Mouse (Mus musculus) CD4-positive helper T cell, adult 2 months (primary cell): Measurements from ENCODE around the gene Gm20683.
"Not testable (repeated sequence)": the region's sequence is repeated elsewhere in the genome, so short reads cannot be mapped to it uniquely, and the experiment has no call there.

Source experiments
- DNase-seq: peaks from one replicate; pipeline ENCODE4 v3.0.0-alpha.2; 2012; ENCODE audit warnings: low read depth, missing footprints, low spot score

Gene Gm20683

GRCm38 (mm10) chr17:25874148-25874720, 32.7 kb upstream of the Gm20683 start:
- DNase-seq, result no peak

- no peak for DNase-seq
Observed at GRCm38 (mm10) chr17:25873405-25874147, 32.0 kb upstream of the Gm20683 start.

GRCm38 (mm10) chr17:25872676-25873075, 31.1 kb upstream of the Gm20683 start:
- no peak for DNase-seq

GRCm38 (mm10) chr17:25871566-25871965, 30.0 kb upstream of the Gm20683 start:
- DNase-seq, result not testable (repeated sequence)

GRCm38 (mm10) chr17:25869954-25870353, 28.4 kb upstream of the Gm20683 start:
- DNase-seq, result no peak

GRCm38 (mm10) chr17:25869498-25869897, 27.9 kb upstream of the Gm20683 start:
- no peak for DNase-seq

- DNase-seq, result peak; percentile 70
Observed at GRCm38 (mm10) chr17:25868601-25869191, 27.1 kb upstream of the Gm20683 start, which contains the start of gene Mcrip2. Mcrip2 (minus strand) TSS chr17:25868764.

- no peak for DNase-seq
Observed at GRCm38 (mm10) chr17:25867836-25868600, 26.5 kb upstream of the Gm20683 start.

- peak; percentile 45 for DNase-seq
Observed at GRCm38 (mm10) chr17:25867509-25867835, 25.9 kb upstream of the Gm20683 start.

GRCm38 (mm10) chr17:25866172-25866571, 24.6 kb upstream of the Gm20683 start:
- no peak for DNase-seq

GRCm38 (mm10) chr17:25865288-25865687, 23.7 kb upstream of the Gm20683 start:
- DNase-seq, result no peak

- no peak for DNase-seq
Observed at GRCm38 (mm10) chr17:25864311-25864710, 22.7 kb upstream of the Gm20683 start.

GRCm38 (mm10) chr17:25863681-25864080, 22.1 kb upstream of the Gm20683 start:
- DNase-seq, result no peak

- no peak for DNase-seq
Observed at GRCm38 (mm10) chr17:25861704-25862612, 20.4 kb upstream of the Gm20683 start.

- DNase-seq, result peak; percentile 96
Observed at GRCm38 (mm10) chr17:25860832-25861703, 19.5 kb upstream of the Gm20683 start, which contains the start of gene Wdr90. Wdr90 (minus strand) TSS chr17:25861501.

GRCm38 (mm10) chr17:25860229-25860628, 18.7 kb upstream of the Gm20683 start:
- DNase-seq, result no peak

- peak; percentile 96 for DNase-seq
Observed at GRCm38 (mm10) chr17:25844396-25844901, 2.9 kb upstream of the Gm20683 start, which contains the start of gene Rhot2. Rhot2 (minus strand) TSS chr17:25844851.

GRCm38 (mm10) chr17:25843636-25844395, 2.3 kb upstream of the Gm20683 start:
- no peak for DNase-seq

GRCm38 (mm10) chr17:25843122-25843521, 1.6 kb upstream of the Gm20683 start:
- DNase-seq, result no peak
